Mouse (Mus musculus): ENCODE measurements around the gene Them7. TPM values are rescaled to one million over a fixed set of nuclear protein-coding genes. Genes with fewer than 3 reads are reported as not detected.

Gene Them7
- total RNA-seq, 2 experiments from 2014 or later = not detected

GRCm38 (mm10) chr2:105370698-105371097, 146.6 kb downstream of the Them7 start:
- no peak for DNase-seq

DNA sequence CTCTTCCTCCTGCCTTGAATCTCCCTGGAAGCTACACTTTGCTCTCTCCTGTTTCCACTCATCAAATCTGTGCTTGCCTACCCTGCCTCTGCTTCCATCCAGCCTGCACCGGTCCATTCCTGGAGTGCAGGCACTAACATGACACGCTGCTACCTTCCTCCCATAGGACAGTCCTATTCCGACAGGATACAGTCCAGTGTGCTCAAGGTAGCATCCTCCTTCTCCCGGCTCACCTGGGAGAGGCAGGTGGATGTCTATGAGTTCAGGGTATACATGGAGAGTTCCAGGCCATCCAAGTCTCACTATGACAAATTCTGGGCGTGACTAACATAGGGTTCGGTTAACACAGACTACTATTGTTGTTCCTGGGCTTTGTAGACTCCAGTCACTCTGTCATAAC, 148.0 kb downstream of the Them7 start:
- DNase-seq = no peak
- intact Hi-C loops (cut with DNase I) = no loop called here

More at GRCm38 (mm10) chr2:105370698-105371097, 146.6 kb downstream of the Them7 start:
- intact Hi-C loops (cut with DNase I) = no loop called here

DNA sequence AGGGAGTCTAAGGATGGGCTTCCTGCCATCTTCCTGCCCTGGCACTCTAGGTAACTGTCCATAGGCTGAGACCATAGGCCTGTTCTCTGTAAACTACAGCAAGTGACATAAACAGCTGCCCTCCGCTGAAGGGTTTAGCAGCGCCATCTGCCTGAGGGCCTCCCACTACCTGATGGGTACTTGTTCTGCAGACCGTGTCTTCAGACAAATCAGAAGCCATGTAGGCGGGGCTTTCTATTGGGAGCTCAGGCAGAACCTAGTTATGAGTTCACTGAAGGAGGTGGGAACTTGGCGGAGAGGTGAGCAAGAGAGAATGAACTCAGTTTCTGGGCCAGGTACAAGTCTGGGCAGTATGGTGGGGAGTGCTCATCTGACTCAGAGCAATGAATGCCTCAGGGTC, 148.6 kb downstream of the Them7 start:
- intact Hi-C loops (cut with DNase I) = no loop called here
- no peak for DNase-seq

GRCm38 (mm10) chr2:105373658-105374057, 149.5 kb downstream of the Them7 start:
- intact Hi-C loops (cut with DNase I) = no loop called here
- no peak for DNase-seq

GRCm38 (mm10) chr2:105375261-105375660, 151.1 kb downstream of the Them7 start:
- DNase-seq = no peak

DNA sequence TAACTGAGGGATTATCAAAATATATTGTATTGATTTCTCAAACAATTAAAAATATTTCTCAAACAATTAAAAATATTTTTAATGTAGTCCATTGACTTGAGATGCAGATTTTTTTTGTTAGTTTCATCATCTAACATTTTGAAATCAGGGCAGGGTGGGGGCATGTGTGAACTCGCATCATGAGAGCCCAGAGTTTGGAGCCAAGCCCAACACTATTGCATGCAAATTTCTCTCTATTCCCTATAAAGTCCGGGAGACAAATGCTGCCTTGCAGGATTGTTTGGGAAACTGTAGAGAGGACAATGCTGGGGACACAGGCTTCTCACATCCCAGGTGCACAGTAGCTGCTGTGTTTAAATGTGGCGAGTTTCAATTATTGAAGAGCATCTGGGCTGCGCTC, 151.6 kb downstream of the Them7 start:
- no peak for DNase-seq
- intact Hi-C loops (cut with DNase I) = no loop called here

More at GRCm38 (mm10) chr2:105375261-105375660, 151.1 kb downstream of the Them7 start:
- intact Hi-C loops (cut with DNase I) = no loop called here

GRCm38 (mm10) chr2:105379682-105380081, 155.6 kb downstream of the Them7 start:
- DNase-seq = no peak
- intact Hi-C loops (cut with DNase I) = no loop called here

DNA sequence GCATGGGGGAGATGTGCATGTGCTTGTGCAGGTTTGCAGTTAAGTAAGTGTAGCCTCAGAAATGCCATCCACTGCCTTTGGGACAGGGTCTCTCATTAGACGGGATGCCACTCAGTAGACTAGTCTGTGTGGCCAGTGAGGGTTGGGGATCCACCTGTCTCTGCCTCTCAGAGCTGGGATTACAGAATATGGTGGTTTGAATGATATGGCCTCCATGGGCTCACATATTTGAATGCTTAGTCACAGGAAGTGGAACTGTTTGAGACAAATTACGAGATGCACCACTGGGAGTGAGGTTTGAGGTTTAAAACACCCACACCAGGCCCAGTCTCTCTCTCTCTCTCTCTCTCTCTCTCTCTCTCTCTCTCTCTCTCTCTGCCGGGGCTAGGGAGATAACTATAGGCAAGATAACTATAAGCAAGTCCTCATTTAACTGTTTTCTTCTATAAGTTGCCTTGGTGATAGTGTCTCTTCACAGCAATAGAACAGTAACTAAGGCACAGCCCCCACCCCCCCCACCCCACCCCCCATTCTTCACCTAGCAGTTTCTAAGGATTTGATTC, 156.7 kb downstream of the Them7 start:
- no peak for DNase-seq
- intact Hi-C loops (cut with DNase I) = no loop called here

GRCm38 (mm10) chr2:105383063-105383462, 158.9 kb downstream of the Them7 start:
- intact Hi-C loops (cut with DNase I) = no loop called here
- no peak for DNase-seq

DNA sequence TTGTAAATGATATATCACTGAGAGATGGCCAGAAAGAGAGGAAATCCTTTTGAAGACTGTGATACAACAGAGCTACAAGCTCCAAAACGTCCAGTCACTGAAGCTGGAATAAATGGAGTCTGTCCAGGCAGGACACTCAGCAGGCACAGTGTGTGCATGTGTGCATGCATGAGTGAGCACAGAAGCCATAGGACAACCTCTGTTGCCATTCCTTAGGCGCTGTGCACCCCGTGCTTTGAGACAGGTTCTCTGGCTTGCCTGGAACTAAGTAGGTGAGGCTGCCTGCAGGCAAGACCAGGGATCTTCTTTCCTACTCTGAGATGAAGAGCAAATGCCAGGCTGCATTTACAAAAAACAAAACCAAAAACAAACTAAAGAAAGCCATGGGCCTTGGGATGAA, 160.9 kb downstream of the Them7 start:
- no peak for DNase-seq
- intact Hi-C loops (cut with DNase I) = no loop called here

GRCm38 (mm10) chr2:105386418-105386817, 162.3 kb downstream of the Them7 start:
- DNase-seq = no peak
- intact Hi-C loops (cut with DNase I) = no loop called here

GRCm38 (mm10) chr2:105389007-105389890, 165.1 kb downstream of the Them7 start:
- DNase-seq = no peak
- intact Hi-C loops (cut with DNase I) = no loop called here

GRCm38 (mm10) chr2:105390653-105391413, 166.7 kb downstream of the Them7 start:
- no peak for DNase-seq
- intact Hi-C loops (cut with DNase I) = no loop called here

DNA sequence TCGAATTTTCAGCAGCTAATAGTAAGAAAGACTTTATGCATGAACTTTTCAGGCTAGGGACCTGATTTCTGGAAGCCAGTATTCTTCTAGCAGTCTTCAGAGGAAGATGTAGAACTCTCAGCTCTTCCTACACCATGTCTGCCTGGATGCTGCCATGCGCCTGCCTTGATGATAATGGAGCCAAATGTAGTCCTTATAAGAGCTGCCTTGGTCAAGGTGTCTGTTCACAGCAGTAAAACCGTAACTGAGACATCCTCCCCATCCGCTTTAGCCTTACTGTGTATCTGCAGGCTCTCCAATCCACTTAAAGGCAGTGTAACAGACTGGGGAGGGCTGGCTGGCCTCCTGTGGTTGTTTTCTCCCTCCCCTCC, 167.3 kb downstream of the Them7 start:
- no peak for DNase-seq
- intact Hi-C loops (cut with DNase I) = no loop called here

DNA sequence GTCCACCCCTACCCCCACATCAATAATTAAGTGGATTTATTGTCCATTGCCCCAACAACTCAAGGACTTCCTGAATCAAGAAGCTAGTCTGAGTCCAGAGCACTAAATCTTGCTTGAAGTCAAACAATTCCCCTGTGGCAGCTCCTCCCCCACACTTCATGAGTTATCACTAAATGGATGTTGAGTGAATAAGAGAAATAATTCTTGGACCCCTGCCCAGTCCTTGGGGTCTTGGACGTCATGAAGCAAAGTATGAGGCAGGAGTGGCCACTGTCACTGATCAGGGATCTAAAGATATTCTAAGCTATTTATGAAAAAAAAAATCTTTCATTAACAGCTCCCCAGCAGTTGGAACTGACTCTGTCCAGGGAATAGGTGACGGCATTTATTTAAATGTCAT, 168.4 kb downstream of the Them7 start:
- intact Hi-C loops (cut with DNase I) = no loop called here
- DNase-seq = no peak

- intact Hi-C loops (cut with DNase I) = no loop called here
Measured at GRCm38 (mm10) chr2:105394375-105394774, 170.3 kb downstream of the Them7 start.

GRCm38 (mm10) chr2:105396066-105396465, 171.9 kb downstream of the Them7 start:
- no peak for DNase-seq
- intact Hi-C loops (cut with DNase I) = no loop called here

More at GRCm38 (mm10) chr2:105394375-105394774, 170.3 kb downstream of the Them7 start:
- no peak for DNase-seq

- intact Hi-C loops (cut with DNase I) = no loop called here
- DNase-seq = no peak
Measured at GRCm38 (mm10) chr2:105397446-105398211, 173.5 kb downstream of the Them7 start.

DNA sequence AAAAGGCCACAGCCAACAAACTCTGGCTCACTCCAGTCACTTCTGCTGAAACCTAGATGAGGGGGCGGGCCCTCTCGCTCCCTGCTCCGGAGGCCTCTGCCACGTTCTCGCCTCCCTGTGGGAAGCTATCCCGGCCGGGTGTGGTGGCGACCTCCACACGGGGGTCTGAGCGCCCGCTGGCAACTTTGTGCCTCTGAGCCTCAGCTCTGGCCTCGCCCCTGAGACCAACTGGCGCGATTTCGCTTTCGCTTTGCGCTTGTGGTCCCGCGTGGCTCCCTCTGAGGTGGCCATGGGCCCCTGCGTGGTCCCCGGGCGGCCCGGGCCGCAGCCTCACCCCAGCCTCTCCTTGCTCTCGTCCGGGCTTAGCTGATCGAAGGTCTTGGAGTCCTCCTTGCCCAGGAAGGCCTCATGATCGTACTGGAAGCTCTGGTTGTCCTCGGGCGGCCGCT, 174.5 kb downstream of the Them7 start:
- intact Hi-C loops (cut with DNase I) = no loop called here
- DNase-seq = peak; percentile 19 to 60

DNA sequence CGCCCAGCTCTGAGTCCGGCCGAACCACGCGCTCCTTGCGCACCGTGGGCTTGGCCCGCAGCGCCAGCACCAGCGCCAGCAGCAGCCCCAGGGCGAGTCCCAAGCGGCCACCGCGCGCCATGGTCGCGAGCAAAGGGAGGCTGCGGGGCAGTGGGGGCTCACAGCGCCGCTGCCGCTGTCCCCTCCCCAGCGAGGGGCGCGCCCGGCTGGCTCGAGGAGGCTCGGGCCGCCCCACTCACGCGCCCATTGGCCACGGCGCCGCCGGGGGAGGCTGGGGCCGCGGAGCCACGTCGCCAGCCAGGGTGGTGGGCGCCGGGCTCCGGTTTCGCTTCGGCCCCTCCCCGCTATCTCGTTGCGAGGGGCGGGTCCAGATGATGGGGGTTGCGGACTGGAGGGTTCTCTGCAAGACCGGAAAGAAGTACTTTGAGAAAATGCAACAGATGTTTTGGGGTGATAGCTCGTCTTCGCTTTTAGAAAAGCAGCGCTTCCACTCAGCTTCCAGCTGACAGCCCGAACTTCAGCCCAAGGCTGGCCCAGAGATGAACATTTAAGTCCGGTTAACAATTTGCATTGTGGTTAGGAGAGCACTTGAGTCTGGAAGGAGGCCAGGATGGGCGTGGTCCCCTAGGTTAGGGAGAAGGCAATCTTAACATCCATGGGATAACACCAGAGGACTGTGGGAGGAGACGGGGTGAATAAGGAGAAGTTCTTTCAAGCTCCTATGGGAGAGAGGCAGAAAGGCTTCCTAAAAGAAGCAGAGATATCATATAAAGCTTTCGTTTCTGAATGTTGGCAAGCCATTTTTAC, 175.2 kb downstream of the Them7 start, which contains the start of gene Rcn1:
Gene Rcn1, minus strand, starts transcription at position 235 of the 807 bp plus-strand sequence.
- DNase-seq = peak; percentile 71 to 74
- intact Hi-C loops (cut with DNase I) = no loop called here

All from gastrocnemius, postnatal 36 days (tissue).